Mouse (Mus musculus) MEL (cell line): Measurements from ENCODE around the gene Cavin3. TPM values are rescaled to one million over a fixed set of nuclear protein-coding genes. Genes with fewer than 3 reads are reported as not detected.

Source experiments
- DNase-seq: peaks from one replicate; pipeline ENCODE4 v3.0.0; 2011; ENCODE audit warnings: low read depth, low spot score
- H3K27ac ChIP-seq: 2 replicates; pipeline ENCODE4 v1.5.1; 2012; ENCODE audit warnings: low read depth, mild to moderate bottlenecking, control low read depth, low read length, moderate library complexity; ENCODE audit not compliant: control insufficient read depth
- H3K27me3 ChIP-seq, 2 experiments: fragments of 150-350 bp in 1 of 2; sonication (generic) in 1 of 2; 2 replicates each; pipeline ENCODE4 v1.6.1; 2012; ENCODE audit warnings: low read length in 2 of 2, mild to moderate bottlenecking in 2 of 2, improper control_type of control experiment in 1 of 2, moderate library complexity in 1 of 2; ENCODE audit not compliant: insufficient read depth in 2 of 2, control insufficient read depth in 1 of 2
- H3K36me3 ChIP-seq, 2 experiments: 2 replicates each; pipeline ENCODE4 v1.6.1; 2012 to 2014; ENCODE audit warnings: low read length in 2 of 2, improper control_type of control experiment in 1 of 2, inconsistent platforms in 1 of 2, mild to moderate bottlenecking in 1 of 2; ENCODE audit not compliant: insufficient read depth in 2 of 2, control insufficient read depth in 1 of 2
- H3K4me1 ChIP-seq, 2 experiments: fragments of 150-350 bp in 1 of 2; sonication (generic) in 1 of 2; 2 replicates each; pipeline ENCODE4 v1.6.1; 2012; ENCODE audit warnings: low read length in 2 of 2, improper control_type of control experiment in 1 of 2, mild to moderate bottlenecking in 1 of 2; ENCODE audit not compliant: insufficient read depth in 2 of 2, control insufficient read depth in 1 of 2
- H3K4me3 ChIP-seq, 2 experiments: fragments of 150-350 bp in 1 of 2; sonication (generic) in 1 of 2; 2 replicates each; pipeline ENCODE4 v1.5.1; 2012; ENCODE audit warnings: low read depth in 2 of 2, low read length in 2 of 2, mild to moderate bottlenecking in 2 of 2, moderate library complexity in 2 of 2, control low read depth in 1 of 2, improper control_type of control experiment in 1 of 2; ENCODE audit not compliant: control insufficient read depth in 1 of 2, insufficient read depth in 1 of 2
- H3K79me2 ChIP-seq: 2 replicates; pipeline ENCODE4 v1.6.1; 2012; ENCODE audit warnings: mild to moderate bottlenecking, low read length, moderate library complexity; ENCODE audit not compliant: control insufficient read depth, poor library complexity, insufficient read depth
- H3K9ac ChIP-seq: 2 replicates; pipeline ENCODE4 v1.6.1; 2012; ENCODE audit warnings: low read depth, mild to moderate bottlenecking, control low read depth, low read length, moderate library complexity; ENCODE audit not compliant: control insufficient read depth, poor library complexity, severe bottlenecking
- H3K9me3 ChIP-seq: fragments of 150-350 bp; sonication (generic); replicated peaks from 2 replicates; pipeline ENCODE4 v1.6.1; 2012; ENCODE audit warnings: mild to moderate bottlenecking, low read length, improper control_type of control experiment, moderate library complexity; ENCODE audit not compliant: insufficient read depth
- E2F4 ChIP-seq: IDR thresholded peaks from 2 replicates; pipeline ENCODE4 v1.6.1; 2011; ENCODE audit warnings: low read depth, low read length, improper control_type of control experiment, borderline replicate concordance
- EP300 ChIP-seq, 2 experiments: IDR thresholded peaks; 2 replicates each; pipeline ENCODE4 v1.6.1; 2011; ENCODE audit warnings: improper control_type of control experiment in 2 of 2, low read length in 2 of 2, low read depth in 1 of 2, mild to moderate bottlenecking in 1 of 2
- ETS1 ChIP-seq: IDR thresholded peaks from 2 replicates; pipeline ENCODE4 v1.6.1; 2012; ENCODE audit warnings: low read depth, mild to moderate bottlenecking, inconsistent platforms, low read length, improper control_type of control experiment, moderate library complexity
- GABPA ChIP-seq: IDR thresholded peaks from 2 replicates; pipeline ENCODE4 v1.6.1; 2012; ENCODE audit warnings: low read depth, mild to moderate bottlenecking, inconsistent platforms, low read length, improper control_type of control experiment, moderate library complexity
- MAZ ChIP-seq: IDR thresholded peaks from 2 replicates; pipeline ENCODE4 v1.6.1; 2012; ENCODE audit warnings: low read depth, mild to moderate bottlenecking, inconsistent platforms, low read length, improper control_type of control experiment
- MEF2A ChIP-seq: IDR thresholded peaks from 2 replicates; pipeline ENCODE4 v1.6.1; 2014; ENCODE audit warnings: low read depth, mild to moderate bottlenecking, inconsistent platforms, low read length, improper control_type of control experiment; ENCODE audit not compliant: poor library complexity, insufficient replicate concordance, severe bottlenecking; ENCODE audit errors: extremely low read depth
- MYB ChIP-seq: IDR thresholded peaks from 2 replicates; pipeline ENCODE4 v1.6.1; 2011; ENCODE audit warnings: mild to moderate bottlenecking, low read depth, low read length, improper control_type of control experiment
- MYC ChIP-seq: IDR thresholded peaks from 2 replicates; pipeline ENCODE4 v1.6.1; 2011; ENCODE audit warnings: low read depth, mild to moderate bottlenecking, low read length, improper control_type of control experiment, moderate library complexity
- NRF1 ChIP-seq: IDR thresholded peaks from 2 replicates; pipeline ENCODE4 v1.6.1; 2014; ENCODE audit warnings: low read depth, mild to moderate bottlenecking, inconsistent platforms, low read length, improper control_type of control experiment, moderate library complexity; ENCODE audit not compliant: poor library complexity, insufficient read depth, severe bottlenecking
- POLR2A ChIP-seq, 2 experiments: IDR thresholded peaks; 2 replicates each; pipeline ENCODE4 v1.6.1; 2011 to 2012; ENCODE audit warnings: low read length in 2 of 2, mild to moderate bottlenecking in 2 of 2, control low read depth in 1 of 2, improper control_type of control experiment in 1 of 2, low read depth in 1 of 2, moderate library complexity in 1 of 2; ENCODE audit not compliant: control insufficient read depth in 1 of 2, insufficient read depth in 1 of 2, poor library complexity in 1 of 2
- POLR2AphosphoS2 ChIP-seq: IDR thresholded peaks from 2 replicates; pipeline ENCODE4 v1.6.1; 2011; ENCODE audit warnings: low read length, improper control_type of control experiment
- RCOR1 ChIP-seq: IDR thresholded peaks from 2 replicates; pipeline ENCODE4 v1.6.1; 2012; ENCODE audit warnings: low read depth, mild to moderate bottlenecking, inconsistent platforms, low read length, improper control_type of control experiment
- SIN3A ChIP-seq: IDR thresholded peaks from 2 replicates; pipeline ENCODE4 v1.6.1; 2012; ENCODE audit warnings: low read length, improper control_type of control experiment, inconsistent platforms
- TAL1 ChIP-seq: IDR thresholded peaks from 2 replicates; pipeline ENCODE4 v1.6.1; 2012; ENCODE audit warnings: mild to moderate bottlenecking, inconsistent platforms, low read length, moderate library complexity, mixed read lengths
- USF2 ChIP-seq, 2 experiments: IDR thresholded peaks; 2 replicates each; pipeline ENCODE4 v1.6.1; 2011 to 2012; ENCODE audit warnings: improper control_type of control experiment in 2 of 2, low read length in 2 of 2, borderline replicate concordance in 1 of 2, inconsistent platforms in 1 of 2, low read depth in 1 of 2, mild to moderate bottlenecking in 1 of 2; ENCODE audit not compliant: insufficient read depth in 1 of 2
- ZKSCAN1 ChIP-seq: IDR thresholded peaks from 2 replicates; pipeline ENCODE4 v1.6.1; 2012; ENCODE audit warnings: low read depth, mild to moderate bottlenecking, inconsistent platforms, low read length, improper control_type of control experiment, moderate library complexity
- ZNF384 ChIP-seq: IDR thresholded peaks from 2 replicates; pipeline ENCODE4 v1.6.1; 2012; ENCODE audit warnings: low read depth, mild to moderate bottlenecking, inconsistent platforms, low read length, improper control_type of control experiment
- polyA plus RNA-seq, 2 experiments: library from polyadenylated mRNA; stranded (reverse) in 1 of 2; unstranded in 1 of 2; fragments of >175 nt in 1 of 2; fragments of >200 nt in 1 of 2; gene quantifications; 2 replicates each; pipeline versions ENCODE4 v1.2.1 to v1.2.4; 2012; ENCODE audit warnings: low replicate concordance in 2 of 2, low read depth in 1 of 2; ENCODE audit not compliant: insufficient read length in 2 of 2, insufficient read depth in 1 of 2, missing spikeins in 1 of 2
- total RNA-seq: library from RNA; depleted of rRNA; stranded (reverse); fragments of 300-350 nt; gene quantifications from 2 replicates; pipeline ENCODE4 v1.2.3, GENCODE M21; 2012

Cavin3 gene
- total and polyA plus RNA-seq, 3 experiments: not detected

- Histone ChIP-seq H3K4me3 (no peak overlapping the region), H3K27me3 (no peaks in the 10 kb centered on the region; a peak in 2 of 4 replicates), H3K27ac (no peak overlapping the region), H3K36me3 (no peaks in the 10 kb centered on the region), H3K79me2 (no peaks in the 10 kb centered on the region), H3K9me3 (no peaks in the 10 kb centered on the region), H3K9ac (no peak overlapping the region), H3K4me1 (no peaks in the 10 kb centered on the region)
- no peak for TF ChIP-seq POLR2AphosphoS2
- no peak for DNase-seq
Measured at GRCm38 (mm10) chr7:105482426-105482825, 326 bp upstream of the Cavin3 start.

- Histone ChIP-seq H3K27me3 (no peaks in the 10 kb centered on the region; a peak in 2 of 4 replicates), H3K9ac (no peak overlapping the region), H3K4me1 (no peaks in the 10 kb centered on the region), H3K79me2 (no peaks in the 10 kb centered on the region), H3K9me3 (no peaks in the 10 kb centered on the region), H3K27ac (no peak overlapping the region), H3K4me3 (no peak overlapping the region), H3K36me3 (no peaks in the 10 kb centered on the region)
- DNase-seq: no peak
- no peak for TF ChIP-seq E2F4
- TF ChIP-seq ZKSCAN1: no peak
- no peak for TF ChIP-seq MEF2A
- TF ChIP-seq MYB: no peak
- TF ChIP-seq EP300 (IDR thresholded peaks at IDR 0.05; ENCODE audit: low read depth in 1 of 2, low read length in 2 of 2): no peak
- TF ChIP-seq TAL1: no peak
- no peak for TF ChIP-seq ETS1
- no peak for TF ChIP-seq MAZ
- TF ChIP-seq POLR2A (IDR thresholded peaks at IDR 0.05; ENCODE audit: control insufficient read depth in 1 of 2, insufficient read depth in 1 of 2, low read depth in 1 of 2, low read length in 2 of 2, poor library complexity in 1 of 2): no peak
- no peak for TF ChIP-seq RCOR1
- no peak for TF ChIP-seq SIN3A
- TF ChIP-seq NRF1: no peak
- TF ChIP-seq, all 39 proteins: peak for 0
Measured at GRCm38 (mm10) chr7:105480561-105481504, 1.3 kb downstream of the Cavin3 start.

DNA sequence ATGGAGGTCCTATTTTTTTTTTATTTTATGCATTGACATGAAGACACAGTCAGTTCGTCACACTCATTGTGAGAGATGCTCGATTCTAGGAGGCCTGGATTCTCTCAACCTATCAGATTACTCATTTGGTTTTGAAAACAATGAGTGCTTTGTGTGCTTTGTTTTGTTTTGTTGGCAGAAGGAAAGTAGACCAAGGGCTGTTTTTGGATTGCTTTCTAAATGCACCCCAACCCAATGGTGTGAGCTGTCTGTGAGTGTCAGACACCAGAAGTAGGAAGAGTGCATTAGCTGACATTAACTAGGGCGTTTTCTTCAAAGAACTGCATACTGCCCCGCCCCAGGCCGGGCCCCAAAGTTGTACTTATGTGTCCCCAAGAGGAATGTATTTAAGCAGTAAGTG lies 2.0 kb downstream of the Cavin3 start:
- Histone ChIP-seq H3K4me1 (no peaks in the 10 kb centered on the region), H3K4me3 (no peak overlapping the region), H3K9me3 (no peaks in the 10 kb centered on the region), H3K36me3 (no peaks in the 10 kb centered on the region), H3K9ac (no peak overlapping the region), H3K27ac (no peak overlapping the region), H3K79me2 (no peaks in the 10 kb centered on the region), H3K27me3 (no peaks in the 10 kb centered on the region; a peak in 2 of 4 replicates)
- no peak for DNase-seq
- no peak for TF ChIP-seq GABPA
- TF ChIP-seq POLR2A (IDR thresholded peaks at IDR 0.05; ENCODE audit: control insufficient read depth in 1 of 2, insufficient read depth in 1 of 2, low read depth in 1 of 2, low read length in 2 of 2, poor library complexity in 1 of 2): no peak
- TF ChIP-seq USF2 (IDR thresholded peaks at IDR 0.05; ENCODE audit: borderline replicate concordance in 1 of 2, insufficient read depth in 1 of 2, low read depth in 1 of 2, low read length in 2 of 2): no peak
- no peak for TF ChIP-seq POLR2AphosphoS2
- no peak for TF ChIP-seq NRF1
- TF ChIP-seq MYC: no peak
- no peak for TF ChIP-seq ZNF384
